Mouse (Mus musculus) bone marrow, adult 2 months (tissue): Measurements from ENCODE around the gene Cdk15.

Experiments used
- CTCF ChIP-seq: fragments of 200-500 bp; IDR thresholded peaks from 2 replicates; pipeline ENCODE4 v1.5.1; 2011; ENCODE audit warnings: low read length, control low read depth; ENCODE audit not compliant: control insufficient read depth, insufficient read depth
- POLR2A ChIP-seq: fragments of 200-500 bp; IDR thresholded peaks from 2 replicates; pipeline ENCODE4 v1.6.1; 2011; ENCODE audit warnings: low read depth, mild to moderate bottlenecking, control low read depth, low read length, borderline replicate concordance; ENCODE audit not compliant: control insufficient read depth

GRCm38 (mm10) chr1:59247602-59248001 lies 9.1 kb upstream of the Cdk15 start:
- peak; percentile 70 for TF ChIP-seq CTCF
- no peak for TF ChIP-seq POLR2A
